Mouse (Mus musculus) neural tube, embryonic 15.5 days (tissue): ENCODE results near the gene Iqck. TPM values are rescaled to one million over a fixed set of nuclear protein-coding genes. Genes with fewer than 3 reads are reported as not detected.

ENCODE experiments used
- ATAC-seq: fragments of 200-750 bp; cut with Nextera tagmentation; 2 replicates; pipeline ENCODE4 v1.8.0; 2017; ENCODE audit warnings: mild to moderate bottlenecking, moderate TSS enrichment, moderate library complexity; ENCODE audit not compliant: low FRiP score
- H3K27ac ChIP-seq: fragments of 300-500 bp; sonication (generic); replicated peaks from 2 replicates; pipeline ENCODE4 v1.5.1; 2015; ENCODE audit warnings: mild to moderate bottlenecking, inconsistent platforms
- H3K27me3 ChIP-seq: fragments of 300-500 bp; sonication (generic); replicated peaks from 2 replicates; pipeline ENCODE4 v1.6.1; 2015; ENCODE audit warnings: inconsistent platforms
- H3K36me3 ChIP-seq: fragments of 300-500 bp; sonication (generic); 2 replicates; pipeline ENCODE4 v1.6.1; 2015; ENCODE audit warnings: inconsistent platforms
- H3K4me1 ChIP-seq: fragments of 300-500 bp; sonication (generic); 2 replicates; pipeline ENCODE4 v1.6.1; 2015; ENCODE audit warnings: inconsistent platforms
- H3K4me2 ChIP-seq: fragments of 300-500 bp; sonication (generic); 2 replicates; pipeline ENCODE4 v1.6.1; 2015; ENCODE audit warnings: inconsistent platforms, mild to moderate bottlenecking, moderate library complexity
- H3K4me3 ChIP-seq: fragments of 300-500 bp; sonication (generic); replicated peaks from 2 replicates; pipeline ENCODE4 v1.5.1; 2015; ENCODE audit warnings: mild to moderate bottlenecking, inconsistent platforms
- H3K9ac ChIP-seq: fragments of 300-500 bp; sonication (generic); replicated peaks from 2 replicates; pipeline ENCODE4 v1.6.1; 2015; ENCODE audit warnings: mild to moderate bottlenecking, inconsistent platforms
- H3K9me3 ChIP-seq: fragments of 300-500 bp; sonication (generic); replicated peaks from 2 replicates; pipeline ENCODE4 v1.6.1; 2016; ENCODE audit warnings: inconsistent platforms
- WGBS: fragments of 180-500 bp; shearing (Covaris S2); methylation state at CpG from one replicate; pipeline ENCODE4 v1.1.7; 2015; ENCODE audit warnings: mixed read lengths; 5-methylcytosine and 5-hydroxymethylcytosine counted together
- polyA plus RNA-seq: library from polyadenylated mRNA; unstranded; fragments of >200 nt; fragmentation: Nextera tagmentation; extraction: Ambion mirVana; gene quantifications from 2 replicates; pipeline ENCODE4 v1.2.1, GENCODE M21; 2015

Iqck gene
- polyA plus RNA-seq, 1 experiment from 2014 or later: 4.4 TPM

DNA sequence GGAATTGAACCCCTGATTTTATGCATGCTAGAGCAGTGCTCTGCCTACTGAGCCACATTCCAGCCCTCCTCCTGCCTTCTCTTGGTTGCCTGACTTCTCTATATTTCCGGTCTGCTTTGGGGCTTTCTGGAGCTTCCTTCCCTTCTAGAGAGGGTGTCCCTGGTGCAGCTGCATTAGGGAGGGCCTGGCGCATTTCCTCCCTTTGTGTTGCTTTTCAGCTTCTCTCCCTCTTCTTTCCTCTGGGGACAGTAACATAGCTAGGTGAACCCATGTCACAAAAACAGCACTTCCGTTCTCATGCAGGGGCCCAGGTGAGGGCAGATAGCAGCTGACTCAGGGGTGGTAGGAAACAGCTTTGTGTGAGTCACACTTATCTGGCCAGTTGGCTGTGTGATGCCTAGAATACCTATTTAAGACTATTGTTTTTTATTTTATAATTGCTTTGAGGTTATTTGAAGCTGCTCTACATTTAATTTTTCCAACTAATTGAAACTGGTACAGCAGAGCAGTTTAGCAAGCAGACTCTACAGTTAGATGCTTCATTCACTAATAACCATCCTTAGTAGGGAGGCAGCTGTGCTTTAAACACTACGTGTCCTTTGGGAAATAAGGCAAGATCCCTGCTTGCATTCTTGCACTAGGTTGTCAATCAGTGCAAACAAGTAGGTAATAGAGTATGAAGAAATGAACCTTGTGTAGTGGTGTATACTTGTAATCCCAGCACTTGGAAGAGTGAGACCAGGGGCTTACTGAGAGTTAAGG is 67.1 kb downstream of the Iqck start:
- Histone ChIP-seq H3K27me3 (no peaks in the 10 kb centered on the region), H3K9me3 (no peaks in the 10 kb centered on the region), H3K36me3 (no peaks in the 10 kb centered on the region), H3K4me1 (peaks cover 5% of the 10 kb centered on the region; the same call in 1 of the 2 replicates), H3K4me2 (no peak overlapping the region), H3K9ac (no peak overlapping the region), H3K4me3 (no peak overlapping the region), H3K27ac (0 out of 2 replicates have a peak overlapping the region, but pooled peaks have one; percentile 20)
- peak; percentile 76 for ATAC-seq
- 64% methylated on average over 4 of the region's 4 CpGs for WGBS

DNA sequence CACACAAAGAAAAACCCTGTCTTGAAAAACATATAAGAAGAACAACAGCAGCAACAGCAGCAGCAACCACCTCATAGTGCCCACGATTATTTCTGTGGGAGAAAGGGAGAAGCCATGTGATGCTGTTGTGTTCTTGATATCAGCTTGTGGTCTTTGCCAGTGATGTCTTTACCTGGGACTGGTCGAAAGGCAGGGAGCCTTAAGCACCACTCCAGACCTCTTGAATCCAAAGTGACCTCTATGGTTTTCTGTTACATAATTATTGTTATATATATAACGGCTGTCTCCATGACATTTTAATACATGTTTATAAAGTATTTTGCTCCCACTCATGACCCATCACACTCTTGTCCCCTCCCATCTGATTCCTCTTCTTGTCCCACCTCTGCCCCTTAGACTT is 70.0 kb downstream of the Iqck start:
- H3K27ac ChIP-seq: no peak overlapping the region
- 89% methylated on average over 3 of the region's 3 CpGs for WGBS
- no peak overlapping the region for H3K4me2 ChIP-seq
- H3K27me3 ChIP-seq: no peaks in the 10 kb centered on the region
- no peak overlapping the region for H3K4me3 ChIP-seq
- H3K9me3 ChIP-seq: no peaks in the 10 kb centered on the region
- no peaks in the 10 kb centered on the region for H3K36me3 ChIP-seq
- ATAC-seq: no peak
- peaks cover 11% of the 10 kb centered on the region; the same call in 1 of the 2 replicates for H3K4me1 ChIP-seq
- no peak overlapping the region for H3K9ac ChIP-seq

DNA sequence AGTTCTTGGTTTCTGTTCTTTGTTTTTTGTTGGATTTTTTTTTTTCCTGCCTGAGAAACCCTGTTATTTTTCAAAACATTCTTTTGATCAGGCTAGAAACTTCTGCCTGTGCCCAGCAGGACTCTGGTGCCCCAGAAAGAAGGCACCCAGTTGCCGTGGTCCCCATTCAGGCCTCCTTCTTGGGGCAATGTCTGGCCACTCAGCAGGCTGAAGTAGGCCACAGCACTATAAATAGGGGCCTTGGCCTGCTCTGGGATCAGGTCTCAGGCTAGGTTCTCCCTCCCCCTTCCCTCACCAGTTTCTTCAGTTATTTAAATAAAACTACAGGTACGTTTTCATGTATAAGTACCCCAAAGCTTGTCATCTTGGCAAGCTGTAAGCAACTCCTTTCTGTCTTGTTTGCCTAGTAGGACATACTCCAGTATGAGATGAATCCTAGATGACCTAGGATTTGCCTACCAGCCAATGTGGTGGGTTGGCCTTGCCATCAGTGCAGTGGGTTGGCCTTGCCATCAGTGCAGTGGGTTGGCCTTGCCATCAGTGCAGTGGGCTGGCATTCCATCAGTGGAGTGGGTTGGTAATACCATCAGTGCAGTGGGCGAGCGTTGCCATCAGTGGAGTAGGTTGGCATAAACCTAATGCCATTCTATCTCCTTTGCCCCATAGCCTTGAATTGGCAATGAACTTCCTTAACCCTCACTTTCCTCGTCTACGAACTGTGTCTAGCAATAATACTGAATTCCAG is 71.1 kb downstream of the Iqck start:
- H3K27me3 ChIP-seq: no peaks in the 10 kb centered on the region
- H3K4me1 ChIP-seq: peaks cover 11% of the 10 kb centered on the region; the same call in 1 of the 2 replicates
- H3K9ac ChIP-seq: no peak overlapping the region
- no peaks in the 10 kb centered on the region for H3K9me3 ChIP-seq
- H3K4me2 ChIP-seq: no peak overlapping the region
- no peak overlapping the region for H3K4me3 ChIP-seq
- no peak overlapping the region for H3K27ac ChIP-seq
- ATAC-seq: no peak
- WGBS: 88% methylated on average over 6 of the region's 6 CpGs
- H3K36me3 ChIP-seq: no peaks in the 10 kb centered on the region

DNA sequence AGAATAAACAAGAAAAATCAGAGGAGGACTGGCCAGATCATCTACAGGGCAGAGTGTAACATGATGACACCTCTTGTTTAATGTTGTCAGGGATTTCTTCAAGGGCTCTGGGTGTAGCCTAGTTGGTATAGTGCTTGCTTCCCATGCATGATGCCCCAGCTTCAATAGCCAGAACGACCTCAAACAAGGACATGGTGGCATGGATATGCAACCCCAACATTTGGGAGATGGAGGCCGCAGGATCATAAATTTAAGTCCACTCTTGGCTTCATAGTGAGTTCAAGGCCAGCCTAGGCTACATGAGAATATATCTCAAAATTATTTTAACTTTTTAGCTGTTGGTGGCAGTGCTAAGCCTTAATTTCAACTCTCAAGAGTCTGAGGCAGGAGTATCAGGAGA is 71.7 kb downstream of the Iqck start:
- Histone ChIP-seq H3K36me3 (no peaks in the 10 kb centered on the region), H3K4me1 (peaks cover 10% of the 10 kb centered on the region; the same call in 1 of the 2 replicates), H3K9ac (no peak overlapping the region), H3K9me3 (no peaks in the 10 kb centered on the region), H3K27ac (no peak overlapping the region), H3K27me3 (no peaks in the 10 kb centered on the region), H3K4me2 (no peak overlapping the region), H3K4me3 (no peak overlapping the region)
- no peak for ATAC-seq
- WGBS: 89% methylated on average over 2 of the region's 2 CpGs

DNA sequence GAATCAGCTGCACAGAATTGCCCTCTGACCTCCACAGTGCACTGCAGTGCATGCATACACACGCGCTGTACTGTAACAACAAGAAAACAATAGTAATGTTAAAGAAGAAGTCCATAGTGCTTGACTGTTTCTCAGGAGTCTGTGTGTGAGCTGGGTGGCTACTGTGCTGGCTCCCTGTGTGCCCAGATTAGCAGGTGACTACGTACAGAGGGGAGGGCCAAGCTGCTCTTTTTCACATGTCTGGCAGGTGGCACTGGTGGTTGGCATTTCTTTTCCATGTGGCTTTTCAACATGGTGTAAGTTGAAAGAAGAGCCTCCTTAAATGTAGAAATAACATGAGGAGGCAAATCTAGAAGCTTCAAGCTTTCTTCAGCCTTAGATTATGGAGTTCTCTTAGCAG is 72.8 kb downstream of the Iqck start:
- Histone ChIP-seq H3K36me3 (no peaks in the 10 kb centered on the region), H3K9me3 (no peaks in the 10 kb centered on the region), H3K9ac (no peak overlapping the region), H3K27me3 (no peaks in the 10 kb centered on the region), H3K4me2 (no peak overlapping the region), H3K27ac (no peak overlapping the region), H3K4me1 (0 out of 2 replicates have a peak, but pooled peaks cover 6% of the 10 kb centered on the region), H3K4me3 (no peak overlapping the region)
- WGBS: 95% methylated on average over 3 of the region's 3 CpGs
- no peak for ATAC-seq

DNA sequence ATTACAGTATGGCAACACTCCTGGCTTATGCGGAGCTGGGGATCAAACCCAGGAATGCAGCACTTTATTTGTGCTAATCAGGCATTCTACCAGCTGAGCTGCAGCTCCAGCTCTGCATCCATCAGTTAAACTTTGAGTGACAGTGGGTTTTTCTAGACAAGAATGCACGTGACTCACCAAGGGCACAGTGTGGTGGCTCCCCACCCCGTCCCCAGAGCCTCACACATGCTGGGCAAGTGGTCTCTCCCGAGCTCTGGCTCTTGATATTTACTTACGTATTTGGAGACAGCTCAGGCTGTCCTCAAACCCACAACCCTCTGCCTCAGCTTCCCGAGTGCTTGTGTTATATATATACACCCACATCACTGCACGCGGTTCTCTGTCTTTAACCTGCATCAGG is 73.4 kb downstream of the Iqck start:
- Histone ChIP-seq H3K27me3 (no peaks in the 10 kb centered on the region), H3K36me3 (no peaks in the 10 kb centered on the region), H3K4me3 (no peak overlapping the region), H3K4me2 (no peak overlapping the region), H3K4me1 (0 out of 2 replicates have a peak, but pooled peaks cover 6% of the 10 kb centered on the region), H3K9me3 (no peaks in the 10 kb centered on the region), H3K27ac (no peak overlapping the region), H3K9ac (no peak overlapping the region)
- 73% methylated on average over 8 of the region's 8 CpGs for WGBS
- no peak for ATAC-seq

DNA sequence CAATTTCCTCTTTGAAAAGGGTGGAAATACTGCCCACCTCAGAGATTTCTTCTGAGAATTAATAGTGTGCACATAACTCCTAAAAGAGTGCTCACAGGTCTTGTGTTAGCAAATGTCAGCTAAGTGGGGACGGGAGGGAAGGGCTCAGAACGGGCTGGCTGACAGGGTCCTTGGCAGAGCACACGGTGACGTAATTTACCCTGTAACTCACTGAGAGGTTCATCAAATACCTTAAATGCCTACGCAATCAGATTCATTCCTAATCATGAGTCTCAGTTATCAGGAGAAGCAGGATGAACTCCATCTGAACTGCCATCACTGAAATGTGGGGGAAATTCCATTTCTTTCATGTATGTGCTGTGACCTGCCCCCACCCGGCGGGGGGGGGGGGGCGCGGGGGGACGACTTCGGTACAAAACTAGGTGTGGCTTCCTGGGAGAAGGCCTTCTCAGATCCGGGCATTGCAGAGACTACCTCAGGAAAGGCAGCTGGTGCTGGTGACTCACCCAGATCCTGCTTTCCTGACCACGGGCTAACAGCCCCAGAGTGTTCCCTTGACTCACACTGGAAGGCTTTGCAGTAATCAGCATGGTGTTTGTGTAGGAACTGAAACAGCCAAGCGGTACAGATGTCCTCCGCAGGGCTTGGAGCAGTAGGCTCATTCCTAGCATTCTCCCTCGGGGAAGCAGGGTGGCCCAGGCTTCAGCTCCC is 74.2 kb downstream of the Iqck start:
- H3K36me3 ChIP-seq: no peaks in the 10 kb centered on the region

DNA sequence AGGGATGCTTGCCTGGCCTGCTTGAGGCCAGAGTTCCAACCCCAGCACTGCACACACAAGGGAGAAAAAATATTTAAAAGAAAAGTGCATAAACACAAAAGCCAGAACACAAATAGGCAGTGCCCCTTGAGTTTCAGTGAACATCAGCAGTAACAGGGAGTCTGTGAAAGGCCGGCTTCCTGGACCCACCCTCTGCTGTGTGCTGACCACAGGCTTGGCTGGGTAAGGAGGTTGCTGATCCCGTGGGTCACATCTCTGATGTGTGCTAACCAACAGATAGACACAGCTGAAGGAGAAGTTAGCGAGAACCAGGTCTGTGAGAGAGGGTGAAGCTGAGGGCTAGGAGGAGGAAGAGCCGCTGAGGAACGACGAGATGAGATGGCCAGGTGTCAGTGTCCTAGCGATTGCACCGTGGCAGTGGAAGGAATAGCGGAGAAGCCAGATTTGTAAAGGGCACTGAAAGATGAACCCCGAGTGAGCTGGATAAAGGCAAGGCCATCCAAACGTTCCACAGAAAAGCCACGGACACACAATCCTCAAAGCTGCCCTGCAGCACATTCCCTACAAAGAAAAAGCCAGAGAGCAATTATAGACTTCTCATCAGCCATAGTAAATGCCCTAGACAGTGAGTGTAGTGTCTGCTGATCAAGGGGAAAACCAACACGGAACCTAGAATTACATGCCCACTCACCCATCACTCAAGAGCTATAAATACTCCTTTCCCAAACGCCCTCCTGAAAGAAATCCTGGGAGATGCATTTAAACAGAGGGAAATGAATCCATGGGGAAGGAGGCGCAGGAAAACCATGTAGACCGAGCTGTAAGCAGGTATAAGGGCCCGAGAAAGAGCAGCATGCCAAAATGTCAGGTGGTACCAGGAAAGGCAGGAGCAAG is 76.2 kb downstream of the Iqck start:
- WGBS: 73% methylated on average over 17 of the region's 17 CpGs
- no peak for ATAC-seq
- 0 out of 2 replicates have a peak, but pooled peaks cover 6% of the 10 kb centered on the region for H3K4me1 ChIP-seq
- no peak overlapping the region for H3K9ac ChIP-seq
- H3K9me3 ChIP-seq: no peaks in the 10 kb centered on the region
- H3K4me3 ChIP-seq: no peak overlapping the region
- H3K36me3 ChIP-seq: no peaks in the 10 kb centered on the region
- no peak overlapping the region for H3K27ac ChIP-seq
- H3K27me3 ChIP-seq: no peaks in the 10 kb centered on the region
- H3K4me2 ChIP-seq: no peak overlapping the region

More for the DNA sequence above, 74.2 kb downstream of the Iqck start:
- no peak overlapping the region for H3K4me2 ChIP-seq
- no peaks in the 10 kb centered on the region for H3K9me3 ChIP-seq
- no peak for ATAC-seq
- WGBS: 37% methylated on average over 16 of the region's 16 CpGs
- H3K4me3 ChIP-seq: no peak overlapping the region
- 0 out of 2 replicates have a peak, but pooled peaks cover 6% of the 10 kb centered on the region for H3K4me1 ChIP-seq
- no peak overlapping the region for H3K27ac ChIP-seq
- H3K27me3 ChIP-seq: no peaks in the 10 kb centered on the region
- no peak overlapping the region for H3K9ac ChIP-seq

DNA sequence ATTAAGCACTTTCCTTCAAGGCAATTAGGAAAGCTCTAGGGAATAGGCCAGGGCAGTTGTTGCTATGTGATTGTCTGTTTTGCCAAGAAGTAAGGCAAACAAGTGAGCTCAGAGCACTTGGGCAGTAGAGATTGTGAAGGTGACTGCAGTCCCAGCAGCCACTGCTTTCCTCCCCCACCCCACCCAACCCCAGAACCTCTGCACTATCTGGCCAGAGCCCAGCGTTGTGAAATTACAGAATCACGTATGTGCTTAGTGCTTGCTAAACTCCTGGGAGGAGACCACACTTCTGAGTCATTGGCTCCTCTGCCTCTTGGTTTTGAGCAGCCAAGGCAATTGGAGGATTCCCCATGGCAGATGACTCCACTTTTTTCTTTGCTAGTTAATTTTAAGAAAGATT is 79.8 kb downstream of the Iqck start:
- no peaks in the 10 kb centered on the region for H3K9me3 ChIP-seq
- no peak for ATAC-seq
- no peaks in the 10 kb centered on the region for H3K27me3 ChIP-seq
- H3K27ac ChIP-seq: no peak overlapping the region
- no peak overlapping the region for H3K9ac ChIP-seq
- H3K36me3 ChIP-seq: no peaks in the 10 kb centered on the region
- no peak overlapping the region for H3K4me3 ChIP-seq
- no peaks in the 10 kb centered on the region for H3K4me1 ChIP-seq
- 79% methylated on average over 2 of the region's 2 CpGs for WGBS
- no peak overlapping the region for H3K4me2 ChIP-seq

DNA sequence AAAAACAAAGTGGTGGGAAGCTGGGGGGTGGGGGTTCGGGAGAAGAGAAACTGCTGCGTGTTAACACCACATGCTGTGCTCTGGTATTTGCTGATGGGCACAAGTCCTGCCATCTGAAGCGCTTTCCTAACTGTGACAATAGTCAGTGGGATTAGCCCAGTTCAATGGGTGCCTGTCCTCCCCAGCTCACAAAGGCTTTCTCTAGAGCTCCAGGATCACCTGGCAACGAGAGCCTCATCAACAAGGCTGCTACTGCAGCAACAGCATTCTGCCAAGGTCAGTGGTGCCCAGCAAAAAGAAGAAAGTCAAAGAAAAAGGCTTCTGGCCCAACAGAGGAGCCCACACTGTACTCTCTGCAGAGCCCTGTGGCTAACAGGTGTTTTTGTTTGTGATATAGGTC is 81.3 kb downstream of the Iqck start:
- 23% methylated on average over 4 of the region's 4 CpGs for WGBS
- ATAC-seq: no peak

More for the DNA sequence above, 81.3 kb downstream of the Iqck start:
- no peaks in the 10 kb centered on the region for H3K36me3 ChIP-seq
- no peaks in the 10 kb centered on the region for H3K27me3 ChIP-seq
- H3K4me1 ChIP-seq: no peaks in the 10 kb centered on the region
- no peak overlapping the region for H3K9ac ChIP-seq
- H3K9me3 ChIP-seq: no peaks in the 10 kb centered on the region
- H3K4me2 ChIP-seq: no peak overlapping the region
- no peak overlapping the region for H3K4me3 ChIP-seq
- no peak overlapping the region for H3K27ac ChIP-seq
